Mouse (Mus musculus) left cerebral cortex, adult 9 months (tissue): ENCODE measurements around the gene Nrm.

Experiments used
- DNase-seq, 2 experiments: peaks; one replicate each; pipeline ENCODE4 v3.0.0; 2022; ENCODE audit warnings: low spot score in 2 of 2

Gene Nrm

DNA sequence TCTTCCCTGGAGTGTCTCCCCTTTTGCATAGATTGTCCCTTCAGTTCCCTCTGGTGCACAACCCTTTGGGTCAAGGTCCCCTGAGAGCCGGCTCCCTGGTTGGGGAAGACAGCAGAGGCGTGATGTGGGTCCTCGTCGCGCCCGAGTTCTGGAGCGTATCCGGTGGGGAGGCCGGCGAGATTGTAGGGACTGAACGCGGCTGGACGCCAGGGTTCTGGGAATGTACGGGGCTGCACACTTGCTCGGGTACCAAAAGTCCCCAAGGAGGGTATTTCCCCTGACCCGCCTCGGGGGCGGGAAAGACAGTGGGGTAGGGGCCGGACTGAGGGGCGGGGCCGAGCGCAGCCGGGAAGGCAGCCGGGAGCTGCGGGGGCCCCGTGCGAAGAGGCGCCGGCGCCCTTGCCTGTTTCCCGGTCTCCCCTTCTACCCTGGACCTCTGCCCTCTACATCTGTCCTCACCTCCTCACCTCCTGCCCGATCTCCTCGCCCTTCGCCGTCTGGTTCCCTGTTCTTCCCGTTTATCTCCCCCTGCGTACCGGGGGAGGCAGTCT, 5.2 kb downstream of the Nrm start:
- DNase-seq, result no peak

DNA sequence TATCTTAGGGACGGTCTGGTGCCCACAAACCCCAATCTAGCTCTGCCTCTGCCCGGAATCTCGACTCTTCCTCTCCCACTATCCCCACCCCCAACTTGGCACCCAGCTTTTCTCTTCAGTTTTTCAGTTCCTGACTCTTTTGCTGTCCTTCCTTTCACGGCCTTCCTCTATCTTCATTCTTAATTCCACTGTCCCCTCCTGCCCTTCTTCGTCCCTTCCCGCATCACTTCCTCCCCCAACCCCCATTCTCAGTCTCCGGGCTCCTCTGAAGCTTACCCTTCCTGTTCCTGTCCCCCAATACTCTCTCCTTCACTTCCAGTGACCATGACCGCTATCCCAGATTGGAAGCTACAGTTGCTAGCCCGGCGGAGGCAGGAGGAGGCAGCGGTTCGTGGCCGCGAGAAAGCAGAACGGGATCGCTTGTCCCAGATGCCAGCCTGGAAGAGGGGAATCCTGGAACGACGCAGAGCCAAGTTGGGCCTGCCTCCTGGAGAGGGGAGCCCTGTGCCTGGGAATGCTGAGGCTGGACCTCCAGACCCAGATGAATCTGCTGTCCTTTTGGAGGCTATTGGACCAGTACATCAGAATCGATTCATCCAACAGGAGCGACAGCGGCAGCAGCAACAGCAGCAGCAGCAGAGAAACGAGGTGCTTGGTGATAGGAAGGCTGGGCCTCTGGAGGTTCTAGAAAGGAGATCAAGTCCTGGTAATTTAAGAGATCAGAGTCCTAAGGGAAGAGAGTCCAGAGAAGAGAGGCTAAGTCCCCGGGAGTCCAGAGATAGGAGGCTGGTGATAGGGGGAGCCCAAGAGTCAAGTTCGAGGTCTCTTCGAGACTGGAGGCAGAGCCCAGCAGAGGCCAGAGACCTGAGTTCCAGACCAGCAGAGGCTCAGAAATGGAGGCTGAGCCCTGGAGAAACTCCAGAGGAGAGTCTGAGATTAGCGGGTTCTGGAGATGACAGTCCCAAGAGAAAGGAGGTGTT, 6.1 kb downstream of the Nrm start:
- DNase-seq, result no peak

- no peak for DNase-seq
Measured at GRCm38 (mm10) chr17:35868165-35868820, 7.2 kb downstream of the Nrm start.

GRCm38 (mm10) chr17:35868961-35869345, 7.8 kb downstream of the Nrm start:
- DNase-seq, result no peak

- DNase-seq, result no peak
Measured at GRCm38 (mm10) chr17:35869346-35870067, 8.4 kb downstream of the Nrm start.

DNA sequence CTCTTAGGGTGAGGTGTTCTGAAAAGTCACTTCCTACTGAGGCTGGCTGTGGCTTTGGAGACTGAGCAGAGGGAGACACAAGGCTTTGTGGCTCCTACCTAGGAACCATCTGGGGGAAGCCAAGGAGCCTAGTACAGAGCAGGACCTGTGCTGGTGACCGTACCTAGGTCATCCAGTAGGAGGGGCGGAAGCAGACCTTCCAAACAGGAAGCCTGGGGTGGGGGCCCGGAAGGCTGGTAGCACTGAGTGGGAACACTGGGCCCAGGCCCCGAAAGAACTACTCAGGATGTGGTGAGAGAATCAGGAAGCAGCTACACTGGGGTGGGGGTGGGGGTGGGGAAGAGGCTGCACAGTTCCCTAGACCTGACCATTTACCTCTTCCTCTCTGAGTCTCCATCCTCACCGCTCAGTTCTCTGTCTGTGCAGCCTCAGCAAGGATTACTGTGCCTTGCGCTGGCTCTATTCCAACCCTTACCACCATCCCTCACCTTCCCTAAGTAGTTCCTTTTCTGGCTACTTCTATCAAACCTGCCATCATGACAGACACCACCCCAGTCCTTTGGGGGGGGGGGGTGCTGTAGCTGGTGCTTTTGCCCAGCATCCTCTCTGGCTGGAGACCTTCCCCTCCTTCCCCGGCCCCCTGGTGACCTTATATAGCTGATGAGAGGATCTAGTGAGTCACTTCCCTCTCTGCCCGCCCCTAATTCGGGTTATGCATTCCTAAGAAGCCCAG, 9.2 kb downstream of the Nrm start:
- peak in 1 of 2 experiments; percentile 31 for DNase-seq

DNA sequence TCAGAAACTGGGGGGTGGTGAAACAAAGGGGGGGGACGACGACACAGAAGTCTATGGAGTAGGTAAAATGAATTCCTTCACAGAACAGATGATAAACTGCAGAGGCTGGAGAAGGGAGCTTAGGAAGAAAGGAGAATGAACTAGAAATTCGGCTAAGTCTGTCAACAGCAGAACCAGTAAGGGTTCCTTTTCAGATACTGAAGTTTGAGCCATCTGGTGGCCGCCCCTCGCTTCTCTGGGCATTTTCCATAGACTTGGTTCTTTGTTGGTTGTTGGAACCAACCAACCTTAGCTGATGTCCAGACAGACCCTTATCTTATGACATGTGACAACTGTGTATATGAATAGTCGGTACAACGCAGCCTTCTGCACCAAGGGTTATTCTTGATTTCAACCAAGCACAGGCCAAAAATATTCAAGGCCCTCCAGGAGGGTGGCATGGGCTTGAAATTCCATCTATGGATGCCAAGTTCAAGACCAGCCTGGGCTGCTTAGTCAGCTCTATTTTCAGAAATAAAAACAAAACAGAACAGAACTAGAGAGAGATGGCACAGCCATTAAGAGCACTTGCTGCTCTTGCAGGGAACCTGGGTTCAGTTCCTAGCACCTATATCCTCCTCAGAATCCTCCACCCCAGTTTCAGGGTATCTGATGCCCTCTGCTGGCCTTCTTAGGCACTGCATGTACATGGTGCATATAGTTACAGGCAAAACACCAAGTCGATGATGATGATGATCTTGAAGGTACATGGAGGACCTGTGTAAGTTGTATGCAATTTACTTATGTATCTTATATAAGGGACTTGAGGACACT, 10.0 kb downstream of the Nrm start:
- DNase-seq, result no peak

DNA sequence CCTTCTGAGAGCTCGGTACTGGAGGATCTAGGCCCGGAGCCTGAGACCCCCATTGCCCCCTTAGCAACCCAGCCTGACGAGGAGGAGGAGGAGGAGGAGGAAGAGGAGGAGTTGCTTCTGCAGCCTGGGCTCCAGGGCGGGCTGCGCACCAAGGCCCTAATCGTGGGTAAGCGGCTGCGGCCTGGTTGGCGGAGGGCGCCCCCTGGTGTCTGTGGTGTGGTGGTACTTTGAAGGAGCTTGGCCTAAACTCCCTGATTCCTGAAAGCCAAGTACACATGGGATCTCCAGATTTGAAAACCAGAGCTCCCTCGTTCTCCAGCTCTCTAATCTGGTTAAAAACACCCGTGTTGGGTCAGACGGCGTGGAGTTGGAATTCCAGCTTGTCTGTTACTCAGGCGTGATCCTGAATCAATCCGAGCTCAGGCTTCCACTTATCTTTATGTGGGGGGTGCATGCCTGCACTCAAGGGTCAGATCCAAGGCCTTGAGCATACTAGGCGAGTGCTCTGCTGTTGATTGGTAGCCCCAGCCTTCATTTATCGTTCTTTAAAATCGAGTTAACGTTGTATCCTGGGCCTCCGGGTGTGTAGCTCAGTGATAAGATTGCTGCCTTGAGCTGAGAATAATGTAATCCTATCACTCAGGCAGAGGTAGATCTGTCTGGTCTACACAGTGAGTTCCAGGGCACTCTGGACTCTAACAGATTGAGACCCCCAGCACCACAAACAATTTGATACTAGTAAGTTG, 12.8 kb downstream of the Nrm start:
- DNase-seq, result peak in 1 of 2 experiments; percentile 85

- DNase-seq, result peak in 1 of 2 experiments; percentile 64
Measured at GRCm38 (mm10) chr17:35874721-35875120, 13.6 kb downstream of the Nrm start.

DNA sequence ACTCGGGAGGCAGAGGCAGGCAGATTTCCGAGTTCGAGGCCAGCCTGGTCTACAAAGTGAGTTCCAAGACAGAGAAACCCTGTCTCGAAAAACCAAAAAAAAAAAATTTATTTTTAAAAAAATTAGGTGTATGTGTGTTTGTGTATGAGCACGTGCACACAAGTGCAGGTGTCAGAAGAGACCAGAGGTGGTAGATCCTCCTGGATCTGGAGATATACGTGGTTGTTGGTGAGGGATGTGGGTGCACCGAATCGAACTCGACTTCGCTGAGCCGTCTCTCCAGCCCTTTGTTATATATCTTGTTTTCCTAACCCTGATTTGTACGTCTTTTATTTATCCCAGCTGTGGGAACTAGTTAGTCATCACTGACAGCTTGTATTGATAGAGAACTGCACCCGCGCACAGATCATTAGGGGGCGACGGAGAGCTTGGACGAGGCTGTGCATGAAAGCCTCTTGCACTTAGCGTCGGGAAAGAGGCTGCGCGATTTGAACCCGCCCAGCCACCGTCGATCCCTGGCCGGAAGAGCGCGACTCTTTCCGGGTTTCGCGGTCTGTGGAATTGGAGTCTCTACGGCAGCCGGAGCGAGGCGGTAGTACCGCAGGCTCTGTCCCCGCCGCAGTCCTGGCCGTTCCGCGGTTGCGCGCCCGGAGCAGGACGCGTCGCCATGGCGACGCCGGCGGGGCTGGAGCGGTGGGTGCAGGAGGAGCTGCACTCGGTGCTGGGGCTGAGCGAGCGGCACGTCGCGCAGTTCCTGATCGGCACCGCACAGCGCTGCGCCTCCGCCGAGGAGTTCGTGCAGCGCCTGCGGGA, 18.3 kb downstream of the Nrm start, which contains the start of gene Dhx16:
Gene Dhx16 (plus strand): TSS at position 575 of the 813 bp plus-strand sequence.
- peak; percentile 84 to 96 for DNase-seq

GRCm38 (mm10) chr17:35882924-35883323, 21.8 kb downstream of the Nrm start:
- DNase-seq, result no peak

DNA sequence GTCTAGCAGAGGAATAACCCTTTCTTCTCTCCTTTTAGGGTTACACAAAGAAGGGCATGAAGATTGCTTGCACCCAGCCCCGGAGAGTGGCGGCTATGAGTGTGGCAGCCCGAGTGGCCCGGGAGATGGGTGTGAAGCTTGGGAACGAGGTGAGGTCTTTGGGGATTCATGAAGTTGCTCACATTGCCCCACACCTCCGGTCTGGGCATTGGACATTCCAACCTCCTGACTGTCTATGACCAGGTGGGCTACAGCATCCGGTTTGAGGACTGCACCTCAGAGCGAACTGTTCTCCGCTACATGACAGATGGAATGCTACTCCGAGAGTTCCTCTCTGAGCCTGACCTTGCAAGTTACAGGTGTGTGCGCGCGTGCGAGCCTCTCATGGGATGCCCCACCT, 22.7 kb downstream of the Nrm start:
- no peak for DNase-seq

- no peak for DNase-seq
Measured at GRCm38 (mm10) chr17:35887725-35888124, 26.6 kb downstream of the Nrm start.

DNA sequence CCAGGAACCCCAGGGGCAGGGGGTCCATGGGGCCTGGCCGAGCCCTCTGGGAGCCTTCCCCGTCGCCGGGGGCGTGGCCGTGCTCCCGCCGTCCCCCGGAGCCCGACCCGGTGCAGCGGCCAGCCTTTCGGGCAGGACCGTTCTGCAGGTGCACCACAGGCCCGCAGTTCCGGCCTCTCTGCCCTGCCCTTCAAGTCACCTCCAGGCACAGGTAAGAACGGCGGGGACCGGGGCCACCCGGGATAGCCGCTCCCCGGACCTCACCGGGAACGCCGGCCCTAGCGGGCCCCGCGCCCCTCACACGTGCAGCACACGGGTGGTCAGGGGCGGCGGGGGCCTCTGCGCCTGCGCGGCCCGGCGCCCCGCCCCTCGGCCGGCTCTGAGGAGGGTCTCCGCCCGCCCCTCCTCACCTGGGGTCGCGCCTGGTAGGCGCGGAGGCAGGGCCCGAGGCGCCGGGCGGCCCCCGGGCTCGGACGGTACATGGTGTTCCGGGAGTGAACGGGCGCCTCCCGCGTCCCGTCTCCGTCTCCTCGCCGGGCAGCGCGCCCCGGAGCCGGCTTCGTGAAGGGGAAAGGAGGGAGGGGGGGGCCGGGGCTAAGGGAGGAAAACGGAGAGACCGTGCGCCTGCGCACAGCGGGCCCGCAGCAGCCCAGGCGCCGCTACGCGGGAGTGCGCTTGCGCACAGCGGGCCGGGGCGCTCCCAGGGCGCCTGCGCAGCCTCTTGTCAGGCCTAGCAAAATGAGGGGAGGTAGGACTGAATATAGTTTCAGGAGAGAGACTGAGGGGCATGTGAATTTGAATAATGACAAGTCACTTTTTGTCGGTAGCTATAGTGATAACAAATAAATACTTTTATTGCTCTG, 35.9 kb downstream of the Nrm start, which contains the start of gene 2310061I04Rik:
Gene 2310061I04Rik (minus strand): TSS at position 651 of the 863 bp plus-strand sequence.
- DNase-seq, result peak in 1 of 2 experiments; percentile 89

GRCm38 (mm10) chr17:35897644-35898573, 36.8 kb downstream of the Nrm start:
- no peak for DNase-seq

- DNase-seq, result no peak
Measured at GRCm38 (mm10) chr17:35900636-35901035, 39.5 kb downstream of the Nrm start.
